Mouse (Mus musculus) testis, postnatal 14 days (tissue): Measurements from ENCODE around the gene Oaz1.
"Not testable (repeated sequence)": the region's sequence is repeated elsewhere in the genome, so short reads cannot be mapped to it uniquely, and the experiment has no call there.

Source experiments
- DNase-seq: peaks from one replicate; pipeline ENCODE4 v3.0.0; 2021; ENCODE audit warnings: low spot score

The Oaz1 gene

DNA sequence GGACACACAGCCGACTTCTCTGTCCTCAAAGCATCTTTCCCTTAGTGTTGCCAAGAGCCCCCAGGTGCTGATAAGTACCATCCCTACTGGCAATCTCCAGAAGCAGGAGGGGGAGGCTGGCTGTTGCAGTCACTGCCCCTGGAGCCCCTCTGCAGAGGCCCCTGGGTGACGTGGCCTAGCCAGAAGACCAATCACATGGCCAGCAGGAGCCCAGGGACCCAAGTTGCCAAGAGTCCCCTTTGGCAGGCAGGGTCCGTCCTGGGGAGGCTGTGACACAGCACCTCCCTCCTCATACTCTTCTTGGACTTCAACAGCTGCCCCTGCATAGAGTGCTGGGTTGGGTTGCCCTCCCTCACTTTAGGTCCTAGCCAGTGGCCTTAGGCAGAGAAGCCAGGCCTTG, 23.5 kb upstream of the Oaz1 start:
- DNase-seq, result no peak

DNA sequence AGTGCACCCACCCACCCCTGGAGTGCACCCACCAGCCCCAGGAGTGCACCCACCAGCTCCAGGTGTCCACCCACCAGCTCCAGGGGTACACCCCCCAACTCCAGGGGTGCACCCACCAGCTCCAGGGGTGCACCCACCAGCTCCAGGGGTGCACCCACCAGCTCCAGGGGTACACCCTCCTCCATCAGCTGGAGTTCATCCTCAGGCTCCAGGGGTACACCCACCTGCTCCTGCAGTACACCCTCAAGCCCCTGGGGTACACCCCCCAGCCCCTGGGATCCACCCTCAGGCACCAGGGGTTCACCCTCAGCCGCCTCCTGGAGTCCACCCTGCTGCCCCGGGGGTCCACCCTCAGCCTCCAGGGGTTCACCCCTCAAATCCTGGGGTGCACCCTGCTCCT, 22.1 kb upstream of the Oaz1 start:
- no peak for DNase-seq

DNA sequence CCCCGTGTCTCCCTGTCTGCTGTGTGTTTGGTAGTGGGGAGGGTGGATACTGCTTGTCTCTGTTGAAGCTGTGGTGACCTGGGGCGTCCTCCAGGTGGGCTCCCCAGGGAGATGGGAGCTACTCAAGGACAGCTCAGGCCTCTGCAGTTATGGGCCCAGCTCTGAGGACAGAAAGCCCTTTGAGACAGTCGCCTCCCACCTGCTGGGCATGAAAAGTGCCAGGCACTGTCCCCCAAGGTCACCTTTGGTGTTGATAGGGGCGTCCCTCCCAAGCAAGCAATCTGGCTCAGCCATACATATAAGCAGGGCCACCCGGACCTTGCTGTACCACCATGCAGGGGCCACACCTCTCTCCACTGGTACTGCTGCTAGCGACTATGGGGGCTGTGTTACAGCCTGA, 21.5 kb upstream of the Oaz1 start, which contains the start of gene Amh:
Amh (plus strand) TSS at position 328 of the 400 bp plus-strand sequence.
- DNase-seq, result peak; percentile 82

DNA sequence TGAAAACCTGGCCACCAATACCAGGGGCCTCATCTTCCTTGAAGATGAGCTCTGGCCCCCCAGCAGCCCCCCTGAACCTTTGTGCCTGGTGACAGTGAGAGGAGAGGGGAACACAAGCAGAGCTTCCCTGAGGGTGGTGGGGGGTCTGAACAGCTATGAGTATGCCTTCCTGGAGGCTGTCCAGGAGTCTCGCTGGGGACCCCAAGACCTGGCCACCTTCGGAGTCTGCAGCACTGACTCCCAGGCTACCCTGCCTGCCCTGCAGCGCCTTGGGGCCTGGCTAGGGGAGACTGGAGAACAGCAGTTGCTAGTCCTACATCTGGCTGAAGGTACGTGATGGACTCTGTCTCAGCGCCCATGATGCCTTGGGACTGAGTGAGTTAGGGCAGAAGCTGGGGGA, 21.1 kb upstream of the Oaz1 start:
- no peak for DNase-seq

DNA sequence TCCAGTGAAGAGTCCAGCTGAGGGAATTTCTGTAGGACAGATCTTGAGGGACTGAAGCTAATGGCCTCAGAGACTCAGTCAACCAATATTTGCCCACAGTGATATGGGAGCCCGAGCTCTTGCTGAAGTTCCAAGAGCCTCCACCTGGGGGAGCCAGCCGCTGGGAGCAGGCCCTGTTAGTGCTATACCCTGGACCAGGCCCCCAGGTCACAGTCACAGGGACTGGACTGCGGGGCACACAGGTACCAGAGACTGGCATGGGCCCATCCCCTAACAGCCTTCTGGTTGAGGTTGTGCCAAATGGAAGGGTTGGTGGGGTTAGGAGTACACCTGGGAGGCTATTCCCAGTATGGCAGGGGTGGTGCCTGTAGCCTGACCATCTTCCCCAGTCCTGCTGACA, 20.5 kb upstream of the Oaz1 start:
- DNase-seq, result peak; percentile 75

DNA sequence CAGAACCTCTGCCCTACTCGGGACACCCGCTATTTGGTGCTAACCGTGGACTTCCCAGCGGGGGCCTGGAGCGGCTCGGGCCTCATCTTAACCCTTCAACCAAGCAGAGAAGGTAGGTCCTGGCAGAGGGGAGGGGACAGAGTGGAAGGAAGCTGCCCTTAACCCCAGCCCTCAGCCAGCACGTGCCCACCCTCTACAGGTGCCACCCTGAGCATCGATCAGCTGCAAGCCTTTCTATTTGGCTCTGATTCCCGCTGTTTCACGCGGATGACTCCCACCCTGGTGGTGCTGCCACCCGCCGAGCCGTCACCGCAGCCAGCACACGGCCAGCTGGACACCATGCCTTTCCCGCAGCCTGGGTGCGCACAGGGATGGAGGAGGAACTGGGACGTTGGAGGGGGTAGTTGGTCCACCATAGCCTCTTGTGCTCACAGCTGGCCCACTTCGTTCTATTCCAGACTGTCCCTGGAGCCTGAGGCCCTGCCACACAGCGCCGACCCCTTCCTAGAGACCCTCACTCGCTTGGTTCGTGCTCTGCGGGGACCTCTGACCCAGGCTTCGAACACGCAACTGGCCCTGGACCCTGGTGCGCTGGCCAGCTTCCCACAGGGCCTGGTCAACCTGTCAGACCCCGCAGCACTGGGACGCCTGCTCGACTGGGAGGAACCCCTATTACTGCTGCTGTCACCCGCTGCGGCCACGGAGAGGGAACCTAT, 20.0 kb upstream of the Oaz1 start:
- DNase-seq, result no peak

DNA sequence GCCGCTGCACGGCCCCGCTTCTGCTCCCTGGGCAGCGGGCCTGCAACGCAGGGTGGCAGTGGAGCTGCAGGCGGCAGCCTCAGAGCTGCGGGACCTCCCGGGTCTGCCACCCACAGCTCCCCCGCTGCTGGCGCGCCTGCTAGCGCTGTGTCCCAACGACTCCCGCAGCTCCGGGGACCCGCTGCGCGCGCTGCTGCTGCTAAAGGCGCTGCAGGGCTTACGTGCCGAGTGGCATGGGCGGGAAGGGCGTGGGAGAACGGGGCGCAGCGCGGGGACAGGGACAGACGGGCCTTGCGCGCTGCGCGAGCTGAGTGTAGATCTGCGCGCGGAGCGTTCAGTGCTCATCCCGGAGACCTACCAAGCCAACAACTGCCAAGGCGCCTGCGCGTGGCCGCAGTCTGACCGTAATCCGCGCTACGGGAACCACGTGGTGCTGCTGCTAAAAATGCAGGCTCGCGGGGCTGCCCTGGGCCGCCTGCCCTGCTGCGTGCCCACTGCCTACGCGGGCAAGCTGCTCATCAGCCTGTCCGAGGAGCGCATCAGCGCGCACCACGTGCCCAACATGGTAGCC, 19.3 kb upstream of the Oaz1 start:
- DNase-seq, result peak; percentile 76

DNA sequence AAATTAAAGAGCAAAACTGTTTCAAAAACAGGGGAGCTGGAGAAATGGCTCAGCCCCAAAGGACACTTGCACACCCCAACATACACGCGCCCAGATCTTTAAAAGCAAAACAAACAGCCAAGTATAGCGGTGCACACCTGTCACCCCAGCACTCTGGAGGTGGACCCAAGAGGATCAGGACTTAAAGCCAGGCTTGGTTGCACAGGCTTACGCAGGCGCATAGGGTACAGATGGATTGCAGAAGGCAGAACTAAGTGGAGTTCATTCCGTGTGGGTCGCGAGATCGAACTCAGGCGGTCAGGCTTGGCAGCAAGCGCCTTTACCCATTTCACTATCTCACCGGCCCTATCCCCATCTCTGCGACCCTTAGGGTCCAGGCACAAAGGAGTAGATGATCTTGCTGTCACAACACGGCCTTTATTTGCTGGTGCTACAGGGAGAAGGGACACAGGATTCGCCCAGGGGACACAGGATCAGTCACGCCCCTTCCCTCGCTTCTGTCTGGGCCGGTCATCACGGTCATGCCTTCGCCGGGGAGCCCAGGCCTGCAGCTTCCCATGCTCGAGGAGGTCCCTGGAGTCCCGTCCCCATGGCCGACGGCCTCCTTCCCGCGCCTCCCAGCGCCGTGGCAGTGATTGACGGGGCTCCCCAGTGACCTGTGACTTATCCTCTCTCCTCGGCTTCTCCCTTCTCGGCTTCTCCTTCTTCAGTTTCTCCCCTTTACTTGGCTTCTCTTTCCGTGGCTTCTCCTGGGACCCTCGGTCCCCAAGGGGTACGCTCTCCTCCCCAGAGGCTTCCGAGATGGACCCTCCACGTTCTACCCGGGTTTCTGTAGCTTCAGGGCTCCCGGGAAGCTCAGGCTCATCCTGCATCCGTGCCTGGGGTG, 18.1 kb upstream of the Oaz1 start:
- DNase-seq, result no peak

DNA sequence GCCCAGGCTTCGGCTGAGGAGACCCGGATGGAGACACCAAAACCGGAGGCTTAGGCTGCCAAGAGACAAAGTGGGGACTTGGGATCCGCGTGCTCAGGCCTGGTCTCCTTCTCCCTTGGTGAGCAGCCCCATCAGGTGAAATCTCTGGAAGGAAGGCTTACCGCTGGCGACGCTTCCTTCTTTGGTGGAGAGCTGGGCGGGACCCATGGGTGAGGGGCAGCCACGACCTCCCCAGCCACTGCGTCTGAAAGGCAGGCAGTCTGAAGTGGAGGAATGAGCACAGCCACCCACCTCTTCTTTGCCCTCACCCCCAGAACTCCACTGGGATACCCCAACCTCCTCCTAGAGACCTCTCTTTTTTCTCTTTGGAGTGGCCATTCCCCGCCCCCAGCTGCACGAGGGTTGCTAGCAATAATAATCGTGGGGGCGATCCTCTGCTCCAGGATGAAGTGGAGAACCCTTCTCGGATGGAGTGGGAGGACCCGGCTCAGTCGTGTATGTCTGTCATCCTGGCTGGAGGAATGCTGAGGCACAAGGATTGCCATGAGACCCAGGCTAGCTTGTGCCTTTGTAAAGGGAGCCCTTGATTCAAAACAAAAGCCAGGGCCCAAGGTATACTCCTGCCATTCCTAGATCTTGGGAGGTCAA, 17.3 kb upstream of the Oaz1 start:
- no peak for DNase-seq

DNA sequence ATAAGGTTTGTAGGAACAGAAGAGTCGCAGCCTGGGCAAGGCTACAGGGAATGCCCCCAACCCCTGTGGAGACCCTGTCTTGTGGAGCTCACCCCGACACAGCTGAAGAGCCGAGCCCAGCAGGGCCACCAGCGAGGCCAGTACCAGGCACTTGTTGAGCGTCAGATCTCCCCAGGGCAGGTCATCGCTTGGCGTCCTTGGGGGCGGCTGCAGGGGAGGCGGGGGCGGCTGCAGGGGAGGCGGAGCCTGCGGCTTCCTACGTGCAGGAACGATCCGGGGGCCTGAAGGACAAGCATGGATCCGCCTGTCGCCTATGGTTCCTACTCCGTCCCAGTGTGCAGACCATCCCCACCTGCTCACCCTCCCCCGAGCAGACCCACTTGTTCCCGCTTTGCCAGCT, 16.4 kb upstream of the Oaz1 start:
- DNase-seq, result no peak

DNA sequence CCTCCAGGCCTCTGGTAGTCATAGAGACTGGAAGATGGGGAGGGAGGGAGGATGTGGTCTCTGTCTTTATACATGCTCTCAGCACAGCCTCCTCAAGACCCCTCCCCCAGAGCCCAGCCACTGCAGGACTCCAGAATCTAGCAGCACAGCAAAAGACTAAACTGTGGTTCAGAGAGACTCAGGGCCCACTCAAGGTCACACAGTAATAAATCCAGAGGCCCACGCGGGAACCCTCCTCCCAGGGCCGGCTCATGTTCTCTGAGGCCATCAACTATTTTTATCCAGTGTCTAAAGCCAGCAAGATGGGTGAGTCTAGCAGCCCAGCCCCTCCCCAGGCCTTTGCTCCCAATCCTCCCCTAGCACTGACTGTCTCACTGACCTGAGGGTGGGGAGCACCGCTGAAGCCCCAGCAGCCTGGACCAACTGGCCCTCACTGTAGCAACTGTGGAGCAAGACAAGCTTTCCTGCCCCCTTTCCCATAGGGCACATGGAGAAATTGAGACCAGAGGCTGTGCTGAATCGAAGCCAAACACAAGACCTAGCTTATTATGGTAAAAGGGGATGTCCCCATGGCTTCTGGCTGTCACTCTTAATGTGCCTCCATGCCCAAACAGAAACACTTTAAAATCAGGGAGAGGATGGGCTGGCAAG, 13.9 kb upstream of the Oaz1 start:
- no peak for DNase-seq

DNA sequence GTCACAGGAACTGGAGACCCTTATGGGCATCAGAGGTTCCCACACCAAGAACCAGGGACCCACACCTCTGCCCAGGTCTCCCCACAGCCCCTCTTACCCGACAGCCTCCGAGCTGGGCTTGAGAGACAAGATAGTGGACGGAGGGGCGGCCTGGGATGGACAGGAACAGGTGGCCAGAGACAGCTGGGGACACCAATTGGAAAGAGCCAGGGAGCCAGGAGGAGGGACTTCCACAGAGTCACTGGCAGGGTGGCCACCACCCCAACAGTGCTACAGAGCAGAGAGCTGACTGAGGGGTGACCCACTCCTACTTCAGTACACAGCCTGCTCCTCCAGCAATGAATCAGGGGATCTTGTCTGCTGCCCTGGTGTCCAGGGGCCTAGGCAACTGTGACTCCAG, 13.1 kb upstream of the Oaz1 start, which contains the start of gene Jsrp1:
Jsrp1 (minus strand) TSS at position 133 of the 400 bp plus-strand sequence.
- DNase-seq, result no peak

DNA sequence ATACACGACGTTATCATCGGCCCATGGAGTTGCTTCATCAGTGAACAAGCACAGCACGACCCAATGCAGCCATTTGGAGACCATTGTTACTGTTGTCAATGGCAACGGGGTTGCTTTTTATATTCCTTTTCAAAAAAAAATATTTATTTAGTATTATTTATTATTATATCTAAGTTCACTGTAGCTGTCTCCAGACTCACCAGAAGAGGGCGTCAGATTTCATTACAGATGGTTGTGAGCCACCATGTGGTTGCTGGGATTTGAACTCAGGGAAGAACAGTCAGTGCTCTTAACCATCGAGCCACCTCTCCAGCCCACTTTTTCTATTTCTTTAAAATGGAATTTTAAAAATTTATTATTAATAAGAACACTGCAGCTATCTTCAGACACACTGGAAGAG, 11.7 kb upstream of the Oaz1 start:
- no peak for DNase-seq

DNA sequence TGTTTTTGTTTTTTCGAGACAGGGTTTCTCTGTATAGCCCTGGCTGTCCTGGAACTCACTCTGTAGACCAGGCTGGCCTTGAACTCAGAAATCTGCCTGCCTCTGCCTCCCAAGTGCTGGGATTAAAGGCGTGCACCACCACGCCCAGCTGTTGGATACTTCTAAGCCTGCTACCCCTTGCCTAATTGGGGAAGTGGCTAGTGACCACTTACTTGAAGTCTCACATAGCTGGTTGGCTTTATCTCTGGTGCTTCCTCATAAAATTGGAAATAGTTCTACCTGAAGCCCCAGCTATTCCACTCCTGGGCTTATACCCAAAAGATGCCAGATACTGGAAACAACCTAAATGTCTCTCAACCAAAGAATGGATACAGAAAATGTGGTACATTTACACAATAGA, 10.2 kb upstream of the Oaz1 start:
- not testable (repeated sequence) for DNase-seq

DNA sequence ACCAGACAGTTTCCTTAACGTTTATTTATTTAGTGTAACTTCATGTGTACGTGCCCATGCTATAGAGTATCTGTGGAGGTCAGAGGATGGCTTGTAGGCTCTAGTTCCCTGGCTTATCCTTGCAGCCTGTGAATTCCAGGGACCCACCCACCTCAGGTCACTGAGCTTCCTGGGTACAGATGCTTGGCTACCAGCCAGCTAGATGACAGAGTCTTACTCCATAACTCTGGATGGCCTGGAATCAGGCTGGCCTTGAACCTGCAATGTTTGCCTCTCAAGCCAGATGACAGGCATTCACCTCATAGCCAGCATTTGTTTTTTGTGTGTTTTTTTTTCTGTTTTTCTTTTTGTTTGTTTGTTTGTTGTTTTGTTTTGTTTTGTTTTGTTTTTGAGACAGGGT, 9.3 kb upstream of the Oaz1 start:
- no peak for DNase-seq

DNA sequence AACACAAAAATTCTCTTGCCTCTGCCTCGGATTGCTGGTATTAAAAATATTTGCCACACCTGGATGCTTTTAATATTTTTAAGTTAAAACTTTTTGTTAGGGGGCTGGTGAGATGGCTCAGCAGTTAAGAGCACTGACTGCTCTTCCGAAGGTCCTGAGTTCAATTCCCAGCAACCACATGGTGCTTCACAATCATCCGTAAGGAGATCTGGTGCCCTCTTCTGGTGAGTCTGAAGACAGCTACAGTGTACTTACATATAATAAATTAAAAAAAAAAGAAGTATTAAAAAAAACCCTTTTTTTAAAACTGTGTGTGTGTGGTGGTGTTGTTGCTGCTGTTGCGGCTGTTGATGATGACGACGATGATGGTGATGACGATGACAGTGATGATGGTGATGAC, 8.5 kb upstream of the Oaz1 start:
- DNase-seq, result not testable (repeated sequence)

DNA sequence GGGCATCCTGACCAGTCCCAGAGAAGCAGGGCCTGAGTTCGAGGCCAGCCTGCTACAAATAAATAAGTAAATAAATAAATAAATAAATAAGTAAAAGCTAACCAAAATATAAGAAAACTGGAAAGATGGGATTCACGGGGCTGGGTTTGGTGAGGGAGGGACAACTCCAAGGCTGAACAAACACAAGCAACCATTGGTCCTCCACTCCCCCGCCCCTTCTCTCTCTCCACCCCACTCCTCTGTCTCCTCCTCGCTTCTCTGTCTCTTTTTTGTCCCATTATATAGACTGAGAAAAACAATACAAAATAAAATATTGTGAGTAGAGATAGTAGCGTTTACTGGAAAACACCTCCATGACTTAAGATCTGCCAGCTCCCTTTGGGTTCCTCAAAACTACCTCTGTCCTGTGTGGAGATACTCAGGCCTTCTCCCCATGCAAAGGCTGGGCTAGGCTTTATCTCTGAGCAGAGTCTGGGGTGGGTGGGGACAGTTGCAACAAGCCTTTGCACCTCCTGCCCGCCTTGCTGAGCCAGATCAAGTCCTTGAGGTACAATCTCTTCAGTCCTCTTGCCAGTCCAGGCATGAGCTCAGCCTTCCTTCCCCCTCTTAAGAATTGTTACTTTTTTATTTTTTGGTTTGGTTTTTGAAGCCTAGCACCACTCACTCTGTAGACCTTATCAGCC, 7.7 kb upstream of the Oaz1 start:
- peak; percentile 72 for DNase-seq

DNA sequence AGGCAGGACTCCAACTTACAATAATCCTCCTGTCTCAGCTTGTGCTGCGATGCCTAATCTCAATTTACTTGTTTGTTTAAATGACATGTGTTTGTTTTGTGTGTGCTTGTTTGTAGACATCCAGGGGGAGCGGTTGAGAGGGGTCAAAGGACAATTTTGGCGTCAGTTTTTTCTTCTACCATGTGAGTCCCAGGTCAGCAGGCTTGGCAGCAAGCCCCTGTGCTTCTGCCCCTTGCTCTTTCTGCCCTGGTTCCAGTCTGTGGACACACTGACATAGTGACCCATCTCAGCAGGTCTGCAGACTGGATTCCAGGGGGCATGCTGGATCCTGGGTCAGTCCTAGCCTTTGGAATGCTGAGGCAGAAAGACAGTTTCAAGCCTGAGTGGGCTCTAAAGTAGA, 7.0 kb upstream of the Oaz1 start:
- no peak for DNase-seq

DNA sequence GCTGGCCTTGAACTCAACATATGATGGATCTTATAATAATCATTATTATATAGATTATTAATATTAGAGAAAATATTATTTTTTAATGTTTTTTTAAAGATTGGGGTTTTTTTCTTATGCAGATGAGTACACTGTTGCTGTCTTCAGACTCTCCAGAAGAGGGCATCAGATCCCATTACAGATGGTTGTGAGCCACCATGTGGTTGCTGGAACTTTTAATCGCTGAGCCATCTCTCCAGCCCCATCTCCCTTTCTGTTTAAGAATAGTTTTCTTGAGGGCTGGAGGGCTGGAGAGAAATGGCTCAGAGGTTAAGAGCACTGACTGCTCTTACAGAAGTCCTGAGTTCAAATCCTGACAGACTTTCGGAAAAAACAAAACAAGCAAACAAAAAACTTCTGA, 4.5 kb upstream of the Oaz1 start:
- no peak for DNase-seq

DNA sequence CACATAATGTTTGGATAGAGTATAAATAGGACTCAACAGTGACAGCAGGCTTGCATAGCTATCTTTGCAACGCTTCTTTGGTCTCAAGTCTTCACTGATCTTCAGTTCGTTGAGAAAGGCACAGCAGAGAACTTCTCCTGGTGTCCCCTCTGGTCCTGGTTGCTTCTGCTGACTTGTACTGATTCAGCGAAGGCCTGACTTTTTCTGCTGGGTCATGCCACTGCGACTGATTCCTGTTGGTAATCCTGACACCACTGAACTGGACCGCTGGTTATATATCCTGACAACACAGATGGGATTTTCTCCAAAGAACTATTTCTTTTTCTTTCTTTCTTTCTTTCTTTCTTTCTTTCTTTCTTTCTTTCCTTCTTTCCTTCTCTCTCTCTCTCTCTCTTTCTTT, 3.9 kb upstream of the Oaz1 start:
- no peak for DNase-seq

DNA sequence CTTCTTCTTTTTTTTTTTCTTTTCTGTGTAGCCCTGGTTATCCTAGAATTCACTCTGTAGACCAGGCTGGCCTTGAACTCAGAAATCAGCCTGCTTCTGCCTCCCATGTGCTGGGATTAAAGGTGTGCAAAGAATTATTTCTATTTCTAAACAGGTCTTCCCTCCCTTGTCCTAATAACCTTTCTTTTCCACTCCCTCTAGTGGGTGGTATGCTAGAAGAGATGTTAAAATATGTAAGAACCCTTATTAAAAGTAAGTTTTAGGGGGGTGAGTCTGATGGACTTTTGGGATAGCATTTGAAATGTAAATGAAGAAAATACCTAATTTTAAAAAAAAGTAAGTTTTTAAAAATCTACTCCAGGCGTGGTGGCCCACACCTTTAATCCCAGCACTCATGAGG, 3.1 kb upstream of the Oaz1 start:
- no peak for DNase-seq
